Mouse (Mus musculus) large intestine, adult 2 months (tissue): Measurements from ENCODE around the gene Phf10. TPM values are rescaled to one million over a fixed set of nuclear protein-coding genes. Genes with fewer than 3 reads are reported as not detected.
"Not testable (repeated sequence)": the region's sequence is repeated elsewhere in the genome, so short reads cannot be mapped to it uniquely, and the experiment has no call there.

Source experiments
- DNase-seq: peaks from one replicate; pipeline ENCODE4 v3.0.0-alpha.2; 2012; ENCODE audit warnings: low read depth, low spot score
- WGBS: fragments of 180-500 bp; shearing (Covaris S2); methylation state at CpG from one replicate; pipeline ENCODE4 v1.1.7; 2018; 5-methylcytosine and 5-hydroxymethylcytosine counted together
- polyA plus RNA-seq: library from polyadenylated mRNA; depleted of rRNA; stranded (reverse); fragments of >200 nt; gene quantifications from 2 replicates; pipeline ENCODE4 v1.2.3, GENCODE M21; 2012; rRNA removed

The Phf10 gene
- 19.8 and 20.2 TPM in 2 replicates for polyA plus RNA-seq

- not testable (repeated sequence) for DNase-seq
- WGBS: 10% methylated on average over 63 of the region's 100 CpGs
These were observed at the start of gene Phf10 for GRCm38 (mm10) chr17:14960951-14961556. Phf10 (minus strand) TSS chr17:14961273.

DNA sequence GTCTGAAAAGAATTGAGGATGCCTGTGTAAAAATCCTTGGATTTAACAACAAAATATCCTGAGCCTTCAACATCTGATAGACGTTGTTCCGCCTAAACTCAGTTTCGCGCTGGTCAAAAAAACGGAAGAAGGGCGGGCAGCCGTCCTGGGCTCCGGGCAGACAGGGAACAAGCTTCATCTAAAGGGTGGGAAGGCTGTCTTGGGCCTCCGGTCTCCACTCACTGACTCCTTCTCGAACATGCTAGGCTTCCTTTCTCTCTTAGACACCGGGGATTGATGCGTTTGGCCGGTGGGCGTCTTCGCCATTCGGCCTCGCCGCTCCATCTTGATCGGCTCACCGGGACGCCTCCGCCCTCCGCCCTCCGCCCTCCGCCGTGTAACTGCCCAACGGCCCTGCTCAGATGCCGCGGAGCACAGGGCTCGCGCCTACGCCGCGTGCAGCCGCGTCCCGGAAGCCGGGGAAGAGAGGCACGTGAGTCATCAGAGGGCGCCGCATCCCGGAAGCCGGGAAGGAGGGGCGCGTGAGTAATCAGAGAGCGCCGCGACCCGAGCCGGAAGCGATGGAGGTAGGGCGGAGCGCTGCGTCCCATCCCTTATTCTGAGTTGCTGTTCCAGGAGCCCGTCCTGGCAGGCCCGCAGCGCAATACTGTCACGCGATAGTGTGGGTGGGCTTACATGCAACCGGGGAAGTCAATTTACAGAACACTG, 48.8 kb upstream of the Phf10 start, which contains the start of gene Gm3435:
Gene Gm3435 (plus strand): TSS at position 471 of the 708 bp plus-strand sequence.
- DNase-seq: not testable (repeated sequence)
- no CpG with 5 or more reads among the region's 60 CpGs for WGBS

- WGBS: no CpG with 5 or more reads among the region's 3 CpGs
- DNase-seq: not testable (repeated sequence)
These were observed 48.0 kb upstream of the Phf10 start for GRCm38 (mm10) chr17:15009088-15009487.

- DNase-seq: not testable (repeated sequence)
- no CpG with 5 or more reads among the region's 4 CpGs for WGBS
These were observed 39.0 kb upstream of the Phf10 start for GRCm38 (mm10) chr17:15000047-15000446.

DNA sequence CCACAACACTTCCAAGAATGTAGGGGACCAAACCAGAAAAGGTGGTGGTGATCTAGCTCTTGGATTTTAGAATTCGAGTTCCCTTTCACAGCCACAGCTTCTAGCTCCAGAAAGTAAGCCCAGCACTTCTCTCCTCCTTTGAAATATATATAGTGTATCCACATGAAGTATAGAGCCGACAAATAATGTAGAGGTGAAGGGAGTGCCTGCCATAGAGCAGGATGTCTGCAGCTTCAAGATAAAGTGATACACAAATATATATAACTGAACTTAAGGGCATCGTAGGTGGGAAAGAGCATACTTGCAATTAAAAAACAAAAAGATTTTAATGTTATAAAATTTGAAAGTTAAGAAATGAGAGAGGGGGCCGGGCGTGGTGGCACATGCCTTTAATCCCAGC, 33.1 kb upstream of the Phf10 start:
- not testable (repeated sequence) for DNase-seq
- no CpG with 5 or more reads among the region's 5 CpGs for WGBS

DNA sequence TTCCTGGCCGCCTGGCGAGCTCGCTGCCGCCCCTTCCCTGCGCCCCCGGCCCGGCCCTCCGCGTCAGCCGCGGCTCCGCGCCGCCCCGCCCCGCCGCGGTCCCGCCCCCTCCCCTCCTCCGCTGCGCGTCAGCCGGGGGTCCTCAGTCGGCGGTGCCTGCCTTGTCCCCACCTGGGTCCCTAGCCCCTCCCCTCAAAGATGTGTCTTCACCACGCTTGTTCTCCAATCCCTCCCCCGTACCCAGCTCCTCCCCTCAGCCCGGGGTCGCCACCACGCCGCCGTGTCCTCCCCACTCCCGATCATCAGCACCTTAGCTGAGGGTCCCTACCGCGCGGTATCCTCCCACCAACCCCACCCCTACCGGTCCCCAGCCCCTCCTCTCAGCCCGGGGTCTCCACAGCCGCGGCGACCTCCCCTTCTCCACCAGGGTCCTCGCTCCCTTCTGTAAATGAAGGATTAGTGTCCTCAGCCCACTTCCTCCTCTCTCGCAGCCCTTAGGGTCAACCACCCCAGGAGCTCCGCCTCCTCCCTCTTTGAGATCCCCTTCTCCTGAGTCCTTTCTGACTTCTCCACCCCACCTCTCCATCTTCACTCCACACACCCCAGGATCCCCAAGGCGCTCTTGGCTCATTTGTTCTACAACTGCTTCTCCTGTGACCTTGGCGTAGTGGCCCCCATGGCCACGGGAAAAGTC, 32.2 kb upstream of the Phf10 start:
- WGBS: no CpG with 5 or more reads among the region's 47 CpGs

GRCm38 (mm10) chr17:14992522-14993138, 31.6 kb upstream of the Phf10 start:
- DNase-seq: not testable (repeated sequence)
- WGBS: no CpG with 5 or more reads among the region's 98 CpGs

More for the DNA sequence above, 32.2 kb upstream of the Phf10 start:
- DNase-seq: not testable (repeated sequence)

DNA sequence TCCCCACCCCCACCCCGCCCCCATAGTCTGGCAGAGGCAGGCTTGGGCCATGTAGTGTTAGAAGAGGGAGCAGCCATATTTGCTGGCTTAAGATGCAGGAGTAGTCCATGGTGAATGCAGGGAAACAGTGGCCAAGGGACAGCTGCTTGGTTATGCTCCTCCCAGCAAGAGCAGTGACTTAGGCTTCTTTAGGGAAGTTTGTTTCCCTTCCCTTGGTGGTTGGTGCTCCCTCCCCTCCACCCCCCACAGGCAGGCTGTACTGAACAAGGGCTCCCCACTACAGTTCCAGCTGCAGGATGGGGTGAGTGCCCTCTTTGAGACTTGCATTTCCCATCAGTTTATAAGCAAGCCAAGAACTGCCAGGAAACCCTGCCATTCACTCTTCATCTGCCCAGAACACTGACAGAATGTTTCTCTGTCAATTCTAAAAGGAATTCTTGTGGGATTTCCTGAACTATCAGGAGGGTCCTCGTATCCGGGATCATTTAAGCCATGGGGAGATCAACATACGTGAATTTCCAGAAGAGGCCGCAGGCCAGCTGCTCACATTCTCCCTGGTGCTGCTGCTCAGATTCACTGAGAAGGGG, 29.1 kb upstream of the Phf10 start:
- 79% methylated on average over 4 of the region's 5 CpGs for WGBS
- DNase-seq: not testable (repeated sequence)

- no CpG with 5 or more reads among the region's 60 CpGs for WGBS
- DNase-seq: not testable (repeated sequence)
These were observed 17.4 kb upstream of the Phf10 start, which contains the start of the genes 9030025P20Rik and Gm3417 for GRCm38 (mm10) chr17:14978362-14979038. 9030025P20Rik (plus strand) TSS chr17:14978468. Gm3417 (minus strand) TSS chr17:14978790.

DNA sequence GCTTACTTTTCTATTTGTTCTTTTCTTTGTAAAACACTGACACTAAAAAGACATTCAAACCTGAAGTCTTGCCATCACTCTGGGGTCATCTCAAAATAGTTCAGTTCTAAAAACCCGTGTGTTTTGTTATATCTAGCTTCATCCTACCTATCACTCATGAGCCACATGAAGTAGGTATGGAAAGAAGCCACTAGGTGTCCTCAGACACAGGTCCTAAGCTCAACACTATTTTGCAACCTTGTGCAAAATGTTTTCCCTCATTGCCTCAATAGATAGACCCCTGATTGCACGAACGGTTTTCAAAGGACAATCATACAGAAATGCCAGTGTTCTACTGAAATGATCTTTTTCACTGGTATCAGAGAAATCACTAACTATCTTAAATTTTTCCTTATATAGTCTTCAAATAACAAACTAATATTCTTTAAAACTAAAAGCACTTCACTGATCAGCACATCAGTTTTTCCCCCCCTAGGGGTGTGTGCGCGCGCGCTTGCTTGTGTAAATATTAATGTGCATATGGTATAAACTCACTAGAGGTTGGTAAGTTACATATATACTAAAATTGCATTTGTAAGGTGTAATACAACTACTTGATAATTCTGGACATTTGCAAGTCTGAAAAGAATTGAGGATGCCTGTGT, 16.8 kb upstream of the Phf10 start:
- under 1% methylated on average over 4 of the region's 7 CpGs for WGBS

DNA sequence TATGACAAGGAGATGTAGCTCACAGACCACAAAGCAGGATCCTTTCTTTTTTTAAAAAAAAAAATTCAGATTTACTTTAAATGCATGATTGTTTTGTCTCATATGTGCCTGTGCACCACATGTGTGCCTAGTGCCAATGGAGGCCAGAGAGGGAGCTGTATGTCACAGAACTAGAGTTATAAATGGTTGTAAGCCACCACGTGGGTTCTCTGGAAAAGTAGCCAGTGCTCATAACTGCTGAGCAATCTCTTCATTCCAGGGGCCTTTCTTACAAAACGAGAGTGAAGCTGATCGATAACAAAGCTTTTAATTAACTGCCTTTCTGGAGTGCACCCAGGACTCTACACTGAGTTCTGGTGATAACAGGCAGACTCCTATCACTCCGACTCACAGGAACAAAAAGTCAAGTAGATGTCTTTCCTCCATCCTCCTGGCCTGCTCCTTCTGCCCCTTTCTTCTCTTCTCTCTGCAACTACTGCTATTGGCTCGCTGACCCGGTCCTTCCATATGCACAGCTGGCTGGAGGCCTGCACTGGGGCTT, 7.4 kb upstream of the Phf10 start:
- not testable (repeated sequence) for DNase-seq
- WGBS: no CpG with 5 or more reads among the region's 6 CpGs

More for the DNA sequence above, 16.8 kb upstream of the Phf10 start:
- not testable (repeated sequence) for DNase-seq

DNA sequence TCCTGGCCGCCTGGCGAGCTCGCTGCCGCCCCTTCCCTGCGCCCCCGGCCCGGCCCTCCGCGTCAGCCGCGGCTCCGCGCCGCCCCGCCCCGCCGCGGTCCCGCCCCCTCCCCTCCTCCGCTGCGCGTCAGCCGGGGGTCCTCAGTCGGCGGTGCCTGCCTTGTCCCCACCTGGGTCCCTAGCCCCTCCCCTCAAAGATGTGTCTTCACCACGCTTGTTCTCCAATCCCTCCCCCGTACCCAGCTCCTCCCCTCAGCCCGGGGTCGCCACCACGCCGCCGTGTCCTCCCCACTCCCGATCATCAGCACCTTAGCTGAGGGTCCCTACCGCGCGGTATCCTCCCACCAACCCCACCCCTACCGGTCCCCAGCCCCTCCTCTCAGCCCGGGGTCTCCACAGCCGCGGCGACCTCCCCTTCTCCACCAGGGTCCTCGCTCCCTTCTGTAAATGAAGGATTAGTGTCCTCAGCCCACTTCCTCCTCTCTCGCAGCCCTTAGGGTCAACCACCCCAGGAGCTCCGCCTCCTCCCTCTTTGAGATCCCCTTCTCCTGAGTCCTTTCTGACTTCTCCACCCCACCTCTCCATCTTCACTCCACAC, 583 bp upstream of the Phf10 start:
- WGBS: no CpG with 5 or more reads among the region's 44 CpGs

GRCm38 (mm10) chr17:14960520-14960919, 553 bp downstream of the Phf10 start:
- DNase-seq: no peak

More for the DNA sequence above, 583 bp upstream of the Phf10 start:
- DNase-seq: not testable (repeated sequence)

DNA sequence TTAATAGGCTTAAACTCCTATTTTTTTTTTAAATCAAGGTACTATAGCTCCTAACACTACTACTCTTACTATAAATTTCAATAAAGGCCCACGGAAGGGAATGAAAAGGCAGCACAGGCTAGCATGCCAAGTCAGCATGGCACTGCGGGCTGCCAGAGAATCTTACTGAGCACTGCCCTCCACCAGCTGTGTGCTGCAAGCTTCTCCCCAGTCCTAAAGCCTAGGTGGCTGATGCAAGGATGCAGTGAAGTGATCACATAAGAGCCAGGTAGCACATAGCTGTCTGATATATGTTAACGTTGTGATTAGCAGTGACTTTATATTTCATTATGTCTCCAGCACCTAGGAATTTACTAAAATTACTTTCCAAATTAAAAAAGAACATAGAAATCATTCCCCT, 1.1 kb downstream of the Phf10 start:
- WGBS: 16% methylated on average over 3 of the region's 3 CpGs

More at GRCm38 (mm10) chr17:14960520-14960919, 553 bp downstream of the Phf10 start:
- WGBS: under 1% methylated on average over 21 of the region's 23 CpGs

DNA sequence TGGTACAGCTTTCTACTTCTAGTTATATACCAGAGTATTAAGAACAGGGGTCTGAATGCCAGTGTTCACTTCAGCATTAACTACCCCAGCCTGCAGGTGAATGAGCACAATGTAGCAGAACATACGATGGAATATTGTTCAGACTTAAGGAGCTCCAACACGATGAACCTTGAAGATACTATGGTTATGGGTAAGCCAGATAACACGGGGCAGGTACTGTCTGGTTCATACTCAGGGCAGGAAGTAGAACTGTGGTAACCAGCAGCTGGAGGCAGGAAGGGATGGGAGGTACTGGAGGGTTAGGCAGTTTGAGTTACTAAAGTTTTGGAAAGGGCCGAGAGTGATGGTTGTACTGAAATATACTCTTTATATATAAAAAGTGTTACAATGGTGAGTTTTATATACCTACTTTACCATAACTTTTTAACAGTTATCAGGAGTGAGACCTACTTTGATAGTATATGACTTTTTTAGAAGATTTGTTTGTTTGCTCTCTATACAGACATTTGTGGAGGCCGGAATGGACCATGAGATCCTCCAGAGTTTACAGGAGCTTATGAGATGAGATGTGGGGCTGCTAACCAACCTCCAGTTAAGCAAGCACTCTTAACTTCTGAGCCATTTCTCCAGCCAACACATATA, 2.3 kb downstream of the Phf10 start:
- 80% methylated on average over 5 of the region's 5 CpGs for WGBS

More for the DNA sequence above, 1.1 kb downstream of the Phf10 start:
- DNase-seq: no peak

DNA sequence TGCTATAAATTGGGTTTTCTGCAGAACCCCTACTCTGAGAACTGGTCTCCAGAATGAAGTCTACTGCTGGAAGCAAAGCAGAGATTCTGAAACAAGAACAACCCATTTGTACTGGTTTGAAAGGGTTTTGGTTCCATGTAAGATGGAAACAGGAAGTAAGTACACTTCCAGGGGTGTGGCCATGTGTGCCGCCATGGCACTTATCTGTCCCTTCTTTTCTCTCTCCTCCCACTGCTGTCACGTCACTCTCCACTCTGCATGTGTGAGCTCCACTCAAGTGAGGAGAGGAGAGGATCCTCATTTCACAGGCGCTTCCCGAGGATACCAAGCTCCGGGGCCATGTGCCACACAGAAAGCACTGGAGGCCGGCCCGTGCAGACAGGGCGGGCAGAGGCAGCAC, 7.6 kb downstream of the Phf10 start:
- 89% methylated on average over 8 of the region's 8 CpGs for WGBS
- DNase-seq: no peak

More for the DNA sequence above, 2.3 kb downstream of the Phf10 start:
- no peak for DNase-seq

DNA sequence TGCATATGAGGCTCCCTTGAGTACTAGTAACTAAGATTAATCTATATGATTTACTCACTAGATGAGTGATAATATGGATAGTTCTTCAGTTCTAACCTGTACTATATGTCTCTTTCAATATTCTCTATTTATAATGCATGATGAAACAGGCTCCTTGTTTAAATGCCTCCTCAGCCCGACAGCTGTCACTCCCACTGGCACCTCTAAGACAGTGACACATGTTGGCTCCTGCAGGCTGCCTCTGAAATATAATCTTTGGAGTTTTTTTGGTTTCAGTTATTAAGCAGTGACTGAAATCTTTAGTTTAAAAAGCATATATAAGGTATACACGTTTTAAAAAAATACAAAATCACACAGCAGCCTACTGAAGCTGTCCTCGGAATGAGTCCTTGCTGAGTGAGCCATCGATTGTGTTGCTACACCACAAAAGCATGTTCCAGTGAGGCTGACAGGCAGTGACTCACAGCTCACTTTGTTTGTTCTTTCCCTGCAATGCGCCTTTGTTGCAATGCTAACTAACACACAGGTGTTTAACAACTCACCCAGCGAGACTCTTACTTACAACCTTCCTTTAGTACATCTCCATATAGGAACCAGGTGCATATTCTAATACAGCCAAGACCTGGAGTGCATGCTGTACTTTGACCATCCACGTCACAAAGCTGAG, 11.8 kb downstream of the Phf10 start:
- no peak for DNase-seq
- WGBS: 56% methylated on average over 7 of the region's 7 CpGs
